Mouse (Mus musculus) embryo, embryonic 10.5 days (tissue): ENCODE results near the gene Pibf1.

ENCODE experiments used
- DNase-seq: peaks from one replicate; pipeline ENCODE4 v3.0.0-alpha.2; 2015; ENCODE audit warnings: low spot score

The Pibf1 gene

DNA sequence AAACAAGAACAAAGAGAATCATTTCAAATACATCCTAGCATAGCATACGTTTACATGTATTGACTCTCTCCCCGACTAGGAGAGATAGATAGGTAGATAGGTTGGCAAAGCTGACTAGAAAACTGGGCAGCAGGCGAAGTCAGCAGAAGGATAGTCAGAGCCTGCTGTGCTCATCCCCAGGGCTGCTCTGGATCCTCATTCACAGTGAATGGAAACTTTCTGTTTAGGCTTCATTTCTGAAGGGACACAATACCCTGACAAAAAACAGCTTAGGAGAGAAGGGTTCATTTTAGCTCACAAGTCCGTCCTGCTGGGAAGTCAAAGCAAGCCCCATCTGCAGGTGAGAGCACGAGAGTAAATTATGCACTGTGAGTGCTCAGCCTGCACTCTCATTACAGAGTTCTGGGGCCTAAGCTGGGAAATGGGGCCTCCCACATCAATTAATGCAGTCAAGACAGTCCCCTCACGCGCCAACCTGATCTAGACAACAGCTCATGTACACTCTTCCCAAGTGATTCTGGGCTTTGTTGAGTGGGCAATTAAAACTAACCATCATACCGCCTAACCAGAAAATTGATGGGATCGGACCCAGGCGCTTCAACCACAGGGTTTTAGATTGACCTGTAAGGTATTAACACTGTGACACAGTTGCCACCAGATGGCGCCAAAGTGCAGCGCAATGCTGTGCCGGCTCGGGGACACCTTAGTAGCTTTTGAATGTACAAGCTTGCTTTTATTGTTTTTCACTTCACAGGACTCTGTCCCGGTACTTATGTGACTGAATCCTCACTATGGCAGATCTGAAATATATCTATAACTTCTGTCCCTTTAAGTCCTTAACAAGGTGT is 42.8 kb downstream of the Pibf1 start:
- DNase-seq, result peak; percentile 90

DNA sequence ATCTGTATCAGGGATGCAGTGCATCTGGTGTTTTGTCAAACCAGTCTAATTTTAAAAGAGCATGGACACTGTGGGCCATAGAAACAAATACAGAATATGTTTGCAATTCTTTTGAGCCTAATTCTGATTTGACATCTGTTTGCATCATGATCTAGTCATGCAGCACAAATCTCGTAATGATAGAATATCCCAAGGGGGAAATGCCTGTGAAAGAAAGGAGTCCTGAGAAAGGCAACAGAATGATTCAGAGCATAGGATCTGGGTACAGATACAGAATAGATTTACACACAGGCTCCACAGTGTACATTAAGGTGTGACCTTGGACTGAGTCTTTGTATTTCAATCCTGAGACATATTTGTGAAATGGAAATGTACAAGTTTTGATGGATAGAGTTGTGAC is 47.6 kb downstream of the Pibf1 start:
- no peak for DNase-seq

DNA sequence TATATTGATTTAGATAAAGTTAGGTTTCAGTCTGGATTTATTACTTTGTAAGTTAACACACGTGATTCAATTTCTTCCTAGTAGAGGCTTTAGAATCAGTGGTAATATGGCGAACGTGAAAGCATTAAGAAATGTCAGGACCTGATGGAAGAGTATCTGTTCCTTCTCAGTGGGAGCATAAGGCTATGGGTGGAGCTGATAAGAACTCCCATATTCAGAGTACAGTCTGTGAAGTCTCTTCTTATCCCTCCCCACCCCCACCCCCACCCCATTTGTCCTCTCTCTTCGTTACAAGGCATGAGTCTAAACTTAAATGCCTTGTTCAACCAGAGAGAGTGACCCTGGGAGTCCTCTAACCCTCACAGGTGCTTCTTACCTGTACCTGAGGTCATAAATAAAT is 53.5 kb downstream of the Pibf1 start:
- DNase-seq, result no peak

DNA sequence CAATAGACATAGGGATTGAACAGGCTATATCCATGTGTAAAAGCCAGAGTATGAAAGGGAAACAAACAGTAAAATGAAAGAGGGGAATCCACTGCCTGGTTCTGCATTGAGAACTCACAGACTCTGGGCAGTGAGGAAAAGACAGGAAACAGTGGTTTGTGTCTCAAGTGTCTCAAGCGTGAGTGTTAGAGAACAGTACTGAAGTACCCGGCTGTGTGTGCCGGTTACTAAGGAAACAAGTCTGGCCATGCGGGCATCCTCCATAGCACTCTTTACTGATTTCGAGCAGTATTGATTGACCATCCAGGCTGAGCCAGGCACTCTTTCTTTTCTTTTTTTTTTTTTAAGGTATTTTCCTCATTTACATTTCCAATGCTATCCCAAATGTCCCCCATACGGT is 60.7 kb downstream of the Pibf1 start:
- no peak for DNase-seq

DNA sequence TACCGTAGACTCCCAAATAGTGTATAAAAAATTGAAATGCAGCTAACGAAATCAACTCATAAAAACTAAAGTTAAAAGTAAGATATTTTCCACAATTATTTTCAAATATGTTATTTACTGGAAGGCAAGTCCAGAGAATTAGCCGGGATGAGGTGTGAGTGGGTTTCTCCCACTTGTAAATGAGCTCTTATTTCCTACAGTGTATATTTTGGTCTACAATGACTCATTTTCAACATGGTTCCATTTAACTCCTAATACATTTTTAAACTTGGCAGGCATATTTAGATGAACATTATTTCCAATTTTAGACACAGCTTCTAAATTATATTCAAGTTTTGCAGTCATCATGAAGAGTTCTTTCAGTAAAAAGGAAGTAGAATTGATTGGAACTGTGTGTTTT is 63.8 kb downstream of the Pibf1 start:
- no peak for DNase-seq

DNA sequence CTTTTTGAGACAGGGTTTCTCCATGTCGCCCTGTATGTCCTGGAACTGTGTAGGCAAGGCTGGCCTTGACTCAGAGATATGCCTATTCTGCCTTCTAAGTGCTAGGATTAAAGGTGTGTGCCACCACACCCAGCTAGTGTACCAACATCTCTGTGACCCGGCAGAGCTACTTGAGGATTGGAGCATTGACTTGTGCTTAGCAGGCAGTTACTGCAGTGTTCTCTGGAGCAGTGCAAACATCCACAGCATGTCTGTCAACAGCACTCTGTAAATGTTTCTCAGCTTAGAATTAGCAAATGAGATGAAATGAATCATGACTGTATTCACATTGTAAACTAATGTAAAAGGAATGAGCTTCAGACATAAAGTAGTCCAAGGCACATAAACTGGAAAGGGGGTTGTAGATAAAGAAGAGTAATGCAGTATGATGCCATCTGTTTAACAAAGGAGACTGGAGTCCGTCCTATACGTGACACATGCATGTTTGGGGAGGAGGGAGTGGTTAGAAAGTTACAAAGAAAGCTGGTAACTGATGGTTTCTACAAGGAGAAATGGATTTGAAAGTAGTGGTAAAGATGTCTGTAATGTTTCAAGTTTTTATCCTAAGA is 75.0 kb downstream of the Pibf1 start:
- DNase-seq, result no peak

DNA sequence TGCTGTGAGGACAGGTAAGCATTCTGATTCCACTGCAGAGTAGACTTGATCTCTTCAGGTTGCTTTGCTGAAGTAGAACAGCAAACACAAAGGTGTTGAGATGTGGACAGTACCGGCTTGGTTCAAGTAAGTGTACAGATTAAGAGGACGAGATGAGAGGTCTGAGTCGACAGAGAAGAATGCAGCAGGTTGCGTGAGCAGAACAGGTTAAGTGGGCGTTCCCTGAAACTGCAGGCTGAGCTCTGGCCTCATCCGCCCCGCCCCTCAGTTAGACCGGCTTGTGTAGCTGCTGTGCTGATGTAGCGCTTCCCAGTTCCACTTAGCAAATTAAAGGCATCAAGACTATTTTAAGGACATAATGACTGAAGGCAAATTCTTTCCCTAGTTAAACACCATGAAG is 77.3 kb downstream of the Pibf1 start:
- DNase-seq, result peak; percentile 7

DNA sequence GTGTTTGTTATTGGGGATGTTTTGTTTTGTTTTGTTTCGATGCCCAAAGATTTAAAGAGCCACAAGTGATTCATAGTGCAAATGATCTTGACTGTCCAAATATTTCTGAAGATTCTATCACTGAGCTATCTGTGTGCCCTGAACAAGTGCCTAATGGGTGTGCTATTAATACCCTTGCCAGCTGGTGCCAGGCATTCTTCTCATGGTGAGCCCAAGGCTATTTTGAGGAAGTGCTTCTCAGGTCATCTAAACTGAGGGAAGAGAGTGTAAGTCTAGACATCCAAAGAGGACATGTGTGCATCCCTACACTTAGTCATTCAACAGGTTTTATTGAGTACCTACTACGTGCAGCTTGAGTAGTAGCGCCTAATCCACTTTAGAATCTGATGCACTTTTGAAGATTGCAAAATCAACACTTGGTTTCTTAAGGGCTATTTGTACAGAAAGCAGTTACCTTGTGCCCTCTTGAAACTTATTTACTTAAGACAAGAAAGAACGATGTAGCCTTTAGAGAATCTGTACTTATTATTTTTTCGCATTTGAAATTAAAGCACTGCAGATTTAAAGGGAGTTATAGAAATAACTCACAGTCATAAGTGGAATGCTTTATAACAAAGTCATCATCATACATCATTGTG is 91.0 kb downstream of the Pibf1 start:
- DNase-seq, result no peak

DNA sequence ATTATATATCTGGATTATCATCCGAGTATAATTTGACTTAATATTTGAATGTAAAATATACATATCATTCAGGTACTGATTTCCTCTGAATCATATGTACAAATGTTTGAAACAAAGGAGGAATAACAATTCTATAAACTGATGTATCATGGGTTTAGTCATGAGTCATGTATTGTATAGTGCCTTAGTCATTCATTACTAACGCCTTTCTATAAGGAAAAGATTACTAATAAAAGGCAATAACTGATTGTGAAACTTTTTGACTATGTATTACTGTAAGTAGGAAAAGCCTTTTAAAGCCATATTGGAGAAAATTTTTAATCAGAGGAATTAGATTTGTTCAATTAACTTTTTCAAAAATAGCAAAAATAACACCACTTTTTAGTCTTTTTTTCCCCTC is 106.6 kb downstream of the Pibf1 start:
- DNase-seq, result no peak

DNA sequence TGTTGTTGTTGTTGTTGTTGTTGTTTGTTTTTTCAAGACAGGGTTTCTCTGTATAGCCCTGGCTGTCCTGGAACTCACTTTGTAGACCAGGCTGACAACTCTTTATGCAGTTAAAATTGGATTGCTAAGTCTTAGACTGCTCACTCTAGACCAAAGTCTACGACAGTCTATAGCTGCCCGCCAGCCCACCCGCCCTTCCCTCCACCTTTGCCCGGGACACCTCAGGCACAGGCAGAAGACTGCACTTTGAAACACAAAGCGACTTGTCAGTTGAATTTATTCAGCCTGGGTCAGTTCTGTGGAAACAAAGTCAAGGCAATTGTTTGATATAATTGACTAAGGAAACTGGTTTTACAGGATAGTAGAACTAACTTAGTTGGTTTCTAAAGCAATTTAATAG is 107.4 kb downstream of the Pibf1 start:
- no peak for DNase-seq

DNA sequence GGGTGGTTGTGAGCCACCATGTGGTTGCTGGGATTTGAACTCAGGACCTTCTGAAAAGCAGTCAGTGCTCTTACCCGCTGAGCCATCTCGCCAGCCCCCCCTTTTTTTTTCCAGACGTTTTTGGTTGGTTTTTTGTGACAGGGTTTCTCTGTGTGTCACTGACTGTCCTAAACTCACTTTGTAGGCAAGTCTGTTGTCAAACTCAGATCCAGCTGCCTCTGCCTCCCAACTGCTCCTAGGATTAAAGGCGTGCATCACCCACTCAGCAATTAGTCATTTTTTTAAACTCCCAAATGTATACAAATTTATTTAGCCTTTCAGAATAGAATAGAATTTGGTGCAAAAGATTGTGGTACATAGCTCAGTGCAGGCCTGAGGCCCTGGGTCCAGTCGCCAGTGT is 111.2 kb downstream of the Pibf1 start:
- DNase-seq, result no peak

DNA sequence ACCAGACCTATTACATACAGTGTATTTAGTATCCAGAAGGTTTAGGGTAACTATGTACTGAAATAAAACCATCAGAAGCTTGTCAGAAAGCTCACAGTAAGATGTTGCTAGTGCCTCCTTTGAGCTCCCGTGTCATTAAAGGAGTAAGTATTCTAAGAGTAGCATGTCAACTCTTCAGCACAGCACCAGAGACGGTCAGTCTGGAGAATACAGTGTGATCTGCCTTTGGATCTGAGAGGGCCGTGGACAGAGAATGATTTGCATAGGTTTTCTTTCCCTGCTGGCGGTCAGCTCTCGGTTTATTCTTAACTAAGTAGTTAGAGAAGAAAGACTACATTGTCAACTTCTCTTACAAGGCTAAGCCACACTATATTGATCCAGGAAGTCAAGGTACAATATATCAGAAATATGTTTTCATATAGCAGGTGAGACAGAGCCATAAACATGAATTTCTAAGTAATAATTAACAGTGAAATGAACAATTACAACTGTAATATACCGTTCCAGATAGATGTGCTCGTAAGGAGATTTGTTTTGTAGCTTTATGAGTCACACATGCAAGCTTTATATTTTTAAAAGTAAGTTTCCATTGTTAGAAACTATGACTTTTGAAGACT is 119.3 kb downstream of the Pibf1 start:
- DNase-seq, result no peak

DNA sequence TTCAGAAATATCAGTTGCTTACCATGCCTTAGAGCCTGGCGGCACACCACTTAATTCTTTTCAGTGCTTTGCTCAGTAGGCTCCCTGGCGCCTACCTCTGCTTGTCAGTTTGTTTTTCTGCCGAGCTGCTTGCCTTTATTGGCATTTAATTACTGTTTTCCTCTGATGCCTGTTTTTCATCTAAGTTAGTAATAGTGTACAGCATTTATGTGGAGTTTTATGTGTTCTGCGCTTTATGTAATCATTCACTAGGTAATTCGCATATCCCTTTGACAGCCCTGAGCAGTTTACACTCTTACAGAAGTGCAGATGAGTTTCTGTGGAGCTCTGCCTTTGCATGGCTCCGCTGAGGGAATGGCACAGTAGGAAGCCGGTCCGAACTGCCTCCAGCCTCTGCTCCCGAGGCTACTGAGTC is 120.5 kb downstream of the Pibf1 start:
- DNase-seq, result peak; percentile 34

DNA sequence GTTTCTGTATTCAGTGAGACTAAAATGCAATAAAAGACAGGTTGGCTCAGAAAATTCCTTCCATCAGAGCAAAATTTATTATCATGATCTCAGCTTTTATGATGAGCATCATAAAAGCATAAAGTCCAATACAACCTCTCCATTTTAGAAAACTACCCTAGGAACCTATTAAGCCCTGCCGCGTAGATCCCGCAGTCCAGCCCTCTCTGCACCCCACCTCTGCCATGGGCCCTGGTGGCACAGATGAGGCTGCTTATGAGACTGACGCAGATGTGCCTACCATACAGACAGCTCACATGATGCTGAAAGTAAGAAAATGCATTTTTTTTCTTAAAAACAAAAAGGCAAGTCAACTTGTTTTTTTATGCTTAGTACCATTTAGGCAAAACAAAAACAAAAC is 126.7 kb downstream of the Pibf1 start:
- DNase-seq, result no peak

DNA sequence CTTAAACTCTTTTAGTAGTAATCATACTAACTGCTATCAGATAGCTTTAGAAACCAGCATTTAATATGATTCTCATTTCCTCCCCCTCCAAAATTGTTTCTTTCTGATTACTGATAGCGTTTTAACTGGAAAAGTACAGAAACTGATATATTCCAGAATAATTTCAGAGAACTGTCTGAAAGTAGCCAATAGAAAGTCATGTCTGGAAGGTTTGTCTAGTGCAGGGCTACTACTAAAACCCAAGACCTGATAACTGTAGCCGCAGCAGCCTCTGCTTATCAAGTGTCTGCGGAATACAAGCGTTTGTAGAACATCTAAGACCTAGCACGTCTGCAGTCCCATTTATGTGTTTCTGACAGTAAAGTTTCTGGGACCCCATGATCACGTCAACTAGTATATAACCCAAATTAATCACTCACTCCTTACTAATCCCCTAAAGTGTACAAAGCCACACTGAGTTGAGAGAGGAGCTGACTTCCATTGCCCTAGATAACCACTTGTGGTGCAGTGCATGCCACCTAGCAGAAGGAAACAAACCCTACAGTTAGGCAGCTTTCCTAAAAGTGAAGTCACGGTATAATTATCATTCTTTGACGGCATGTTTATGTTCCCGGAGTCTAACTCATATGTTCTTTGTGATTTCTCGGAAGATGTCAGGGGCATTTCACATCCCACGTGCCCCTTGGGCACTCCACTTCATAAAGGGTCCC is 130.0 kb downstream of the Pibf1 start:
- DNase-seq, result no peak

DNA sequence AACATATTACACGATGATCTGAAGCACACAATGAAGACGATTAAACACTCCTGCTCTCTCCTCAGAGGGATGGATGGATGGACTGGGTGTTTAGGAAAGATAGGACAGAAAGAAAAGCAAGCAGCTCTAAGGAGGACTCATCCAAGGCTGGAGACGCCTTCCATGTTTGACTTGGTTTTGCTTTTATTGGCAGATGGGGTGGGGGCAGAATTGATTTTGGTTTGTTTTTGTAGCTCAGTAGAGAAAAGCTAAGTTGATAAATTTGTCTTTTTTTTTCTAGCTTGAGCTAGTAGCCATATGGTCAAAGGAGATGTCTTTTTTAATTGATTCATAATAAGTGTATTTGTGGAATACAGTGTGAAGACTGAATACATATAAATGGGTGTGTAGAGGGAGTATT is 133.8 kb downstream of the Pibf1 start:
- no peak for DNase-seq

DNA sequence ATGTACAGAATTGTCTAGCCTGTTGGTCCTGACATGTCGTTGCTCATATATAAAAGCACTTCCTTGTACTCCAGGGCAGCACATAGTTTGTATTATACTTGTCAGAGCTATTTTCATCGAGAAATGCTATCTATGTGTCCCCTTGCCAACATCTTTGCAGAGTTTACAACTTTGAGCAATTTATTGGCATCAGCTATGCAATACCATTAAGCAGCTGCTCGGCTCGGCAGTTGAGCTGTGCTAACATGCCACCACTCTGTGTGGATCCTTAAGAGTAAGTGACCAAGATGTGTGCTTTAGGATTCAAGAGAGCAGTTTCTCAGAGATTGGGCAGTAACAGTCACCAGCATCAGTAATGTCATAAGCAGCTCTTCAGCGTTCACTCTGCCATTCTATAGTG is 137.9 kb downstream of the Pibf1 start:
- no peak for DNase-seq

DNA sequence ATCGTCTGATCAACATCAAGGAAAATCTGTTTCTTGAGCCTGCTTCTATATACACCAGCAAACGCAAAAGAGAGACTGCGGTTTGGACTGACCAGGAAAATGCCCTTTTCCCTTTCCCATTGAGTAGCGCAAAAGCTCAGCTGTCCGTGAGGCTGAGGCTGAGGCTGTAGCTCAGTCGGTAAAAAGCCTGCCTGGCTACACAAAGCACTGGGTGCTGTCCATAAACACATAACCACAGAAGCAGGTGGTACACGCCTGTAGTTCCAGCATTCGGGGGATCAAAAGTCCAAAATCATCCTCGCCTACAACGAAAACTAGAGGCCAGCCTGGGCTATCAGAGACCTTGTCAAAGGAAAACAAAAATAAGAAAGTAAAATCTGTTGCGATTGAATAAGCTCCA is 141.3 kb downstream of the Pibf1 start:
- DNase-seq, result no peak

DNA sequence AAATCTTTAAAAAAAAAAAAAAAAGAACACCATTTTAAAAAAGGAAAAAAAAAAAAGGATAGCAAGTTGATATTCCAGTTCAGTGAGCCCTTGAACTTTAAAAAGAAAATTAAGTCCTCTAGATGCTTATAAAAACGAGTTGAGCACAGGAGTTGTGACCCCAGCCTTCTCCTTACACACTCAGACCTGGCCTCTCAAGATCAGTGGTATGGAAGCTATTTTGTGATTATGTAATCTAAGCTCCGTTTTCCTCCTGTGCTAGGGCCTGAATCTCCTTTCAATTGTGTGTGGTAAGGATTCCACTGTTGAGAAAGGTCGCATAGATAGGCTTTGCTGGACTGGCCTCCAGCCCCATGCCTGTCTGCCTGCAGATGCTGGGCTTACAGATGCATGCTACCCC is 145.3 kb downstream of the Pibf1 start:
- DNase-seq, result no peak

DNA sequence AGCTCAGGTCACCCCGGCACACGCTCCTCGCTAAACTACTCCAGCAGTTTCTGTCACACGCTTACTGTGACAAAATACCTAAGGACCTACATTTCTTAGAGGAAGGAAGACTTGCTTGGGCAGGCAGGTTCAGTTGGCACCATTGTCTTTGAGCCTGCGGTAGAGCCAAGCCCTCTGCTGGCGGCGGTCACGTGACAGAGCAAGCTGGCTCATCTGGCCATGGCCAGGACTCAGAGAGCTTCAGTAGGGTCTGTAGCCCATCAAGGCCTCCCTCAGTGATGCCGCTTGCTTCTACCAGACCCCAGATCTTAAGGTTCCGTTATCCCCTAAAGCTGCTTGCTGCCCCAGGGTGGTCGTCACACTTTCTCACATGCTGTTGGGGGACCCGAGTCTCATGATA is 162.8 kb downstream of the Pibf1 start:
- DNase-seq, result no peak

DNA sequence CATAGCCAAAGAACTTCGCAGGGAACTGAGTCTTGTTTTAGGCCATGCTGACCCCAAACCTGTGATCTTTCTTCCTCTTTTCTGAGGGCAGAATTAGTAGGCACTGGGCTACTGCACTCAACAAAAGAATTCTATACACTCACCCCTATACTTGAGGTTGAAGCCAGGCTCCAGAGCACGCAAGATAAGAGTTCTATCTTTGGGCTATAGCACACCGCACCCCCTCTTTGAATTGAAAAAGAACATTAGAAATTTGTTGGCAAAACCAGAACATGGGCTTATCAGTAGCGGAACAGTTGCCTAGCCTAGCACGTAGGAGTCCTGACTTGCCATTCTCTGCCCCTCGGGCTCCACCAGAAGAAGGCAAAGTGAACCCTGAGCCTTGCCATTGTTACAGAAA is 164.6 kb downstream of the Pibf1 start:
- no peak for DNase-seq

DNA sequence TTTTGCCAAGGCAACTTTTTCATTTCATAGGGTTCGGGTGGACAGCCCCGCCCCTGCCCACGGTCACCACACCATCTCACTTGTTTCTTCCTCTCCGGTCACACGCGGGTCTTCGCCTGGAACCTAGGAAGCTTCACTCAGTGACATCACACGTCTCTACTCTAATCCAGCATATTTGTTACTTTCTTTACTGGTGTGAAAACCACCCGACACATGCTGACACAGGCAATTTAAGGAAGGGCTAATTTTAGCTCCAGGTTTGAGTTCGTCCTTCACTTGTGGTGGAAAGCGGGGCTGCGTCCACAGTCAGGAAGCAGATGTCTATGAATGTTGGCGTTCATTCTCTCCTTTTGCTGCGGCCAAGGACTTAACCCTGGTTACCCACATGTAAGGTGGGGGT is 166.6 kb downstream of the Pibf1 start:
- DNase-seq, result no peak
